Mouse (Mus musculus) lung, postnatal 4 days (tissue): ENCODE data around the gene Kif17.

ENCODE experiments used
- DNase-seq, 2 experiments: peaks; one replicate each; pipeline ENCODE4 v3.0.0; 2021

Kif17 gene

GRCm38 (mm10) chr4:138261843-138262681 lies 11.8 kb downstream of the Kif17 start:
- peak; percentile 92 to 93 for DNase-seq

GRCm38 (mm10) chr4:138267869-138268268 lies 17.6 kb downstream of the Kif17 start:
- no peak for DNase-seq

GRCm38 (mm10) chr4:138272011-138272997 lies 22.1 kb downstream of the Kif17 start:
- peak; percentile 43 to 71 for DNase-seq

GRCm38 (mm10) chr4:138278346-138278745 lies 28.1 kb downstream of the Kif17 start:
- no peak for DNase-seq

GRCm38 (mm10) chr4:138282834-138283233 lies 32.6 kb downstream of the Kif17 start:
- peak; percentile 62 to 82 for DNase-seq

GRCm38 (mm10) chr4:138286411-138286810 lies 36.2 kb downstream of the Kif17 start:
- no peak for DNase-seq

GRCm38 (mm10) chr4:138288691-138289090 lies 38.5 kb downstream of the Kif17 start:
- no peak for DNase-seq

- DNase-seq = no peak
Observed at GRCm38 (mm10) chr4:138292028-138292427, 41.8 kb downstream of the Kif17 start.

GRCm38 (mm10) chr4:138293261-138293948 lies 43.2 kb downstream of the Kif17 start:
- peak in 1 of 2 experiments; percentile 16 for DNase-seq

GRCm38 (mm10) chr4:138293949-138294550 lies 43.8 kb downstream of the Kif17 start:
- DNase-seq = no peak

- DNase-seq = no peak
Observed at GRCm38 (mm10) chr4:138301271-138301780, 51.1 kb downstream of the Kif17 start.

- DNase-seq = no peak
Observed at GRCm38 (mm10) chr4:138303011-138303410, 52.8 kb downstream of the Kif17 start.

- no peak for DNase-seq
Observed at GRCm38 (mm10) chr4:138303742-138304141, 53.5 kb downstream of the Kif17 start.

- peak; percentile 98 to 99 for DNase-seq
Observed at GRCm38 (mm10) chr4:138304340-138305104, 54.3 kb downstream of the Kif17 start, which contains the start of gene Ddost. Ddost (plus strand) TSS chr4:138304730.

GRCm38 (mm10) chr4:138307025-138307424 lies 56.8 kb downstream of the Kif17 start:
- no peak for DNase-seq

GRCm38 (mm10) chr4:138307739-138308138 lies 57.5 kb downstream of the Kif17 start:
- no peak for DNase-seq

GRCm38 (mm10) chr4:138310311-138310910 lies 60.2 kb downstream of the Kif17 start:
- no peak for DNase-seq

GRCm38 (mm10) chr4:138311595-138311994 lies 61.4 kb downstream of the Kif17 start:
- peak in 1 of 2 experiments; percentile 66 for DNase-seq

- no peak for DNase-seq
Observed at GRCm38 (mm10) chr4:138312105-138312504, 61.9 kb downstream of the Kif17 start.

GRCm38 (mm10) chr4:138313021-138313420 lies 62.8 kb downstream of the Kif17 start:
- DNase-seq = no peak

GRCm38 (mm10) chr4:138313795-138314194 lies 63.6 kb downstream of the Kif17 start:
- DNase-seq = no peak
